Mouse (Mus musculus) myocyte (in vitro differentiated cells): ENCODE results near the gene B2m.

Source experiments
- MYOG ChIP-seq, 3 experiments: IDR thresholded peaks; one replicate each; pipeline ENCODE4 v1.6.1; 2011; ENCODE audit warnings: control low read depth in 2 of 3, low read depth in 2 of 3, mild to moderate bottlenecking in 2 of 3; ENCODE audit not compliant: insufficient read length in 2 of 3, control insufficient read depth in 1 of 3, insufficient read depth in 1 of 3
- POLR2A ChIP-seq: IDR thresholded peaks from one replicate; pipeline ENCODE4 v1.6.1; 2011; ENCODE audit warnings: low read depth, mild to moderate bottlenecking, control low read depth, moderate library complexity; ENCODE audit not compliant: insufficient read length
- POLR2AphosphoS2 ChIP-seq: IDR thresholded peaks from one replicate; pipeline ENCODE4 v1.6.1; 2011; ENCODE audit warnings: low read depth, control low read depth; ENCODE audit not compliant: insufficient read length
- TCF3 ChIP-seq: IDR thresholded peaks from one replicate; pipeline ENCODE4 v1.6.1; 2011; ENCODE audit warnings: low read depth, control low read depth; ENCODE audit not compliant: insufficient read length
- USF1 ChIP-seq: IDR thresholded peaks from one replicate; pipeline ENCODE4 v1.6.1; 2011; ENCODE audit warnings: low read depth, mild to moderate bottlenecking, control low read depth, moderate library complexity

DNA sequence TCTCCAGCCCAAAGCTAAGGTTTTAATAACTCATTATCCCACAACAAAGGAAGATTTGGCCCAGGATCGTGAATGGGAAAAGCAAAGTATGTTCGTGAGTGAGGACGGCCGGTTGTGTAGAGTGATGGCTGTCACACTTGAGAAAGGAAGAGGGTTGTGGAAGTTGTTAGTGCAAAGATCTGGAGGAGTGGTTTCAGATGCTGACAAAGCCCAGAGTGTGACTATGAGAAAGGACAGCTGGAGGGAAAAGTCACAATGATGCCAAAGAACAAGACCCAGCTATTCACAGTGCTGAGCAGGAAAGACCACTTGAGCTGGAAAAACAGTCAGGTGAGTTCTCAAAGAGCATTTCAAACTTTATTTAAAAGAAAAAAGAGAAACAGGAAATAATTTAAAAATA lies 37.8 kb upstream of the B2m start:
- TF ChIP-seq POLR2AphosphoS2 (no peak), POLR2A (no peak), USF1 (no peak), MYOG (IDR thresholded peaks at IDR 0.05; ENCODE audit: control insufficient read depth in 1 of 3, insufficient read depth in 1 of 3, insufficient read length in 2 of 3, low read depth in 2 of 3) (no peak), TCF3 (no peak)
